Mouse (Mus musculus) kidney, adult 2 months (tissue): Measurements from ENCODE around the gene Sytl2. TPM values are rescaled to one million over a fixed set of nuclear protein-coding genes. Genes with fewer than 3 reads are reported as not detected.

Source experiments
- DNase-seq: peaks from one replicate; pipeline ENCODE4 v3.0.0; 2021
- H3K27ac ChIP-seq: fragments of 200-500 bp; 2 replicates; pipeline ENCODE4 v1.5.1; 2012; ENCODE audit warnings: low read depth, low read length, control low read depth, inconsistent platforms; ENCODE audit not compliant: insufficient read depth
- H3K27me3 ChIP-seq: fragments of 200-500 bp; replicated peaks from 2 replicates; pipeline ENCODE4 v1.6.1; 2012; ENCODE audit warnings: mild to moderate bottlenecking, moderate library complexity, low read length, inconsistent platforms; ENCODE audit not compliant: control insufficient read depth, insufficient read depth
- H3K36me3 ChIP-seq: fragments of 200-500 bp; 2 replicates; pipeline ENCODE4 v1.6.1; 2012; ENCODE audit warnings: mild to moderate bottlenecking, moderate library complexity, low read length, inconsistent platforms; ENCODE audit not compliant: control insufficient read depth, insufficient read depth
- H3K4me1 ChIP-seq: fragments of 200-500 bp; 2 replicates; pipeline ENCODE4 v1.6.1; 2011; ENCODE audit warnings: low read length; ENCODE audit not compliant: control insufficient read depth, insufficient read depth
- H3K4me3 ChIP-seq: fragments of 200-500 bp; 2 replicates; pipeline ENCODE4 v1.5.1; 2011; ENCODE audit warnings: mild to moderate bottlenecking, low read depth, low read length, control low read depth; ENCODE audit not compliant: insufficient read depth
- CTCF ChIP-seq: fragments of 200-500 bp; conservative IDR thresholded peaks from 2 replicates; pipeline ENCODE4 v1.5.1; 2011; ENCODE audit warnings: low read depth, mild to moderate bottlenecking, control low read depth, low read length, moderate library complexity, mixed read lengths; ENCODE audit not compliant: insufficient read depth, insufficient read length
- POLR2A ChIP-seq: fragments of 200-500 bp; IDR thresholded peaks from one replicate; pipeline ENCODE4 v1.6.1; 2011; ENCODE audit warnings: low read depth, low read length, control low read depth
- WGBS: fragments of 180-500 bp; shearing (Covaris S2); methylation state at CpG from one replicate; pipeline ENCODE4 v1.1.7; 2018; 5-methylcytosine and 5-hydroxymethylcytosine counted together
- polyA plus RNA-seq: library from polyadenylated mRNA; depleted of rRNA; stranded (reverse); fragments of >200 nt; gene quantifications from 2 replicates; pipeline ENCODE4 v1.2.3, GENCODE M21; 2012; rRNA removed

The Sytl2 gene
- 9.0 and 9.6 TPM in 2 replicates for polyA plus RNA-seq

DNA sequence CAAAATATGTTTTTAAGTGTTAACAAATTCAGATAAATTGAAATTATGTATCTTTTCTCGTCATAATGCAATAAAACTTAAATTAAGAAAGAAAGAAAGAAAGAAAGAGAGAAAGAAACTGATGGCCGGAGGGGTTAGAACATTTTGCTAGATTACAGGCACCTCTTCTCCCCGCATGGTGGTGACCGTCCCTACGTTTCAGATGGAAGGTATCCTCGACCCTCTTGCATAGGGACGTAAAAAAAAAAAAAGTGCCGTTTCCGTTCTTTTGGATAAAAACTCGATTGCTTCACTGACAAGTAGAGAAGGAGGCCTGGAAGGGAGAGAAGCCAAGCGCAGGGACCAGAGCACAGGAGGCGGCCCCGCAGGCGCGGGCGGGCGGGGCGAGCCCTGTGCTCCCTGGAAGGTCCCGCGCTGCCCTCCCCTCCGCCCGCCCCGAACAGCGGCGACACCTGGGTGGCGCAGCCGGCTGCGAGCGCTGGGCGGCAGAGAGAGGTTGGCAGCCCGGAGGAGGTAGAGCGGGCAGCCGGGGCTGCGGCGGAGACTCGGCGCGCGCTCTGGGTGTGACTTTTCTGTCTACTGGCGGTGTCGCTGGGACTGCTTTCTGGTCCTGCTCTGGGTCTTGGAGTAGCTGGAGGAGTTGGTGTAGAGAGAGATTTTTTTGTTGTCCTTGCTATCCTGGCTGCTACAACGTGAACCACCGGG, at the start of gene Sytl2:
Gene Sytl2, plus strand, starts transcription at position 311 of the 705 bp plus-strand sequence.
- DNase-seq: peak; percentile 78
- peak within 1 kb of the TSS; percentile 46 for H3K4me3 ChIP-seq
- H3K27me3 ChIP-seq: no peaks in the 10 kb centered on the region; the same call in 1 of the 2 replicates
- peaks cover 2% of the 10 kb centered on the region for H3K4me1 ChIP-seq
- H3K36me3 ChIP-seq: no peaks in the 10 kb centered on the region
- TF ChIP-seq POLR2A (no peak), CTCF (no peak)
- WGBS: 2% methylated on average over 42 of the region's 43 CpGs
- H3K27ac ChIP-seq: 0 out of 2 replicates have a peak within 1 kb of the TSS, but pooled peaks have one; percentile 11

DNA sequence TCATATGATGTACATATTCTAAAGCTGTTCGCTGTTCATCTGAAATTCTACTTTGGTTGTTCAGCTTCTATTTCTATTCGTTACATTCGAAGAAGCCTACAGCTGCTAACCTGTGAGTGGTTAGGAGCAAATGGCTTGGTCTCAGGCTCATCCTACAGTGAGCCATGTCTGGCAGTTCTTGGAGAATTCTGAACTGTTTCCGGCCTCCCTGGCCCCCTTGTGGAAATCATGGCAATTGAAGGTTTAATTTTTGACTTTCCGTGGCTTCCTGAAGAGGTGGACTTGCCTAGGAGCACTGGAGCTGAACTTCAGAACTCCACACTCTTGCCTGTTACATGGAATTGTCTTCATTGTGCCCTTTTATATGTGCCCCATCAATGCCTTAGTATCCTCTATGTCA, 49.1 kb upstream of the Sytl2 start:
- TF ChIP-seq POLR2A (no peak), CTCF (no peak; the same call in 1 of the 2 replicates)
- Histone ChIP-seq H3K4me3 (no peak overlapping the region), H3K27ac (no peak overlapping the region), H3K4me1 (no peaks in the 10 kb centered on the region), H3K36me3 (no peaks in the 10 kb centered on the region), H3K27me3 (no peaks in the 10 kb centered on the region)
- DNase-seq: peak; percentile 47
- 60% methylated on average over 5 of the region's 5 CpGs for WGBS

DNA sequence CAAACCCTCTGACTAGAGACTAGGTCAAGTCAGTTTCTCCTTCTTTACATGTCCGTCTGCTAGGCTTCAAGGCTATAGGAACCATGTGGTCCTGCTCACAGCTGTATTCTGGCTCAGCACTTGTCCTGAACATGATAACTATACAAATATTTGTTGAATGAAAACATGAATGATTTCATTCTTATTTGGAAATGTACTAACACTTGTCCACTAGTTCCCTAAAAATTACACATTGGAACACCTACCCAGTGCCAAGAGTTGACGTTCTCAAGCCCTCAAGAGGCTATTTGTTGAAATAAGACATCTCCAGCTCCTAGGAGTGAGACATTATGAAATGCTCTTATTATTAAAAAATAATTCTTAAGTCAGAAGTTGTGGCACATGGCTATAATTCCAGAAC, 43.4 kb upstream of the Sytl2 start:
- Histone ChIP-seq H3K4me1 (no peaks in the 10 kb centered on the region), H3K27me3 (no peaks in the 10 kb centered on the region), H3K36me3 (no peaks in the 10 kb centered on the region), H3K27ac (no peak overlapping the region), H3K4me3 (no peak overlapping the region)
- TF ChIP-seq POLR2A: no peak
- no peak for TF ChIP-seq CTCF
- no peak for DNase-seq
- WGBS: 95% methylated on average over 2 of the region's 2 CpGs

DNA sequence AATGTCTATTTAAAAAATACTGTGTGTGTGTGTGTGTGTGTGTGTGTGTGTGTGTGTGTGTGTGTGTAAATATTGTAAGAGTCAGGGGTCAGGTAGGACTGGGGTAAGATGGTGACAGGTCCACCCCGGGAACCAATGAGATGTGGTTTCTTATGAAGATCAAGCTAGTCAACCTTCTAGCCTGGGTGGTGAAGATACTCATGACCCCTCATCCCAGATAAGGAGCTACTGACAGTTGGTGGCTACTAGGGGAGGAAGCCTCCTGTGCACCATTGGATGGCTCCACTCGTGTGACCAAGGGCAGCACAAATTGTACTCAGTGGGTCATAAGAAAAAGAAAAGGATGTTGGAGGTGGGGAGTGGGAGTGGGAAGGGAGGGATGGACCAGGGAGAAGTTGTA, 42.2 kb upstream of the Sytl2 start:
- WGBS: 93% methylated on average over 2 of the region's 2 CpGs
- TF ChIP-seq POLR2A: no peak
- no peak for TF ChIP-seq CTCF
- Histone ChIP-seq H3K27ac (no peak overlapping the region), H3K27me3 (no peaks in the 10 kb centered on the region), H3K36me3 (no peaks in the 10 kb centered on the region), H3K4me1 (no peaks in the 10 kb centered on the region), H3K4me3 (no peak overlapping the region)
- DNase-seq: no peak

DNA sequence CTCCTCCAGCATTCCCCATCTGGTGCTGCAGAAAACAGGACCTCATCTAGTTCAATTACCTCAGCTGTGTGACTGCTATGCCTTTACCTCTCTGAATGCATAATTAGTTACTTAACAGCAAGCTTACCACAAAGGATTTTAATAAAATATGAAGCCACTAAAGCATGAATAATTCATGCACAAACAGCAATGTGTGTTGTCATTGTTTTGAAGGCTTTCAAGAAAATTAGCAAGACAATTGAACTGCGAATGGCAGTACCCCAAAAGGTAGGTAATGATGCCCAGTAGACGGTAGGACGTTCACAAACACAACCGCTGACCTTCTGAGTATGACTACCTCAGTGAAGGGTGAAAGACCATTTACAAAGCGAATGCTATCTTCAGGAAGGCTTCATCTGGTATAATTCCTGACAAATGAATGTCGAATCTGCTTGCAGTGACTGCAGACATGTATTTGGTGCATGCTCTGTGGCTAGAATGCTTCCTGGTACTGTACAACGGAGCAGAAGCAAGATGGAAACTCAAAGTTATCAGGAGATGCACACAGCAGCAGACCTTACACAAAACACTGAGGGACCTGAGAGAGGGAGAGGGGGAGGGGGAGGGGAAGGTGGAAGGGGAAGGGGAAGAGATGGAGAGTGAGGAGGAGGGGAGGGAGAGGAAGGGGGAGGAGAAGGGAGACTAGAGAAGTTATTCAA, 40.0 kb upstream of the Sytl2 start:
- WGBS: 45% methylated on average over 7 of the region's 7 CpGs
- TF ChIP-seq CTCF: no peak
- no peak for TF ChIP-seq POLR2A
- H3K4me3 ChIP-seq: no peak overlapping the region
- H3K36me3 ChIP-seq: no peaks in the 10 kb centered on the region
- H3K27me3 ChIP-seq: no peaks in the 10 kb centered on the region
- no peak for DNase-seq
- no peaks in the 10 kb centered on the region for H3K4me1 ChIP-seq
- H3K27ac ChIP-seq: no peak overlapping the region

DNA sequence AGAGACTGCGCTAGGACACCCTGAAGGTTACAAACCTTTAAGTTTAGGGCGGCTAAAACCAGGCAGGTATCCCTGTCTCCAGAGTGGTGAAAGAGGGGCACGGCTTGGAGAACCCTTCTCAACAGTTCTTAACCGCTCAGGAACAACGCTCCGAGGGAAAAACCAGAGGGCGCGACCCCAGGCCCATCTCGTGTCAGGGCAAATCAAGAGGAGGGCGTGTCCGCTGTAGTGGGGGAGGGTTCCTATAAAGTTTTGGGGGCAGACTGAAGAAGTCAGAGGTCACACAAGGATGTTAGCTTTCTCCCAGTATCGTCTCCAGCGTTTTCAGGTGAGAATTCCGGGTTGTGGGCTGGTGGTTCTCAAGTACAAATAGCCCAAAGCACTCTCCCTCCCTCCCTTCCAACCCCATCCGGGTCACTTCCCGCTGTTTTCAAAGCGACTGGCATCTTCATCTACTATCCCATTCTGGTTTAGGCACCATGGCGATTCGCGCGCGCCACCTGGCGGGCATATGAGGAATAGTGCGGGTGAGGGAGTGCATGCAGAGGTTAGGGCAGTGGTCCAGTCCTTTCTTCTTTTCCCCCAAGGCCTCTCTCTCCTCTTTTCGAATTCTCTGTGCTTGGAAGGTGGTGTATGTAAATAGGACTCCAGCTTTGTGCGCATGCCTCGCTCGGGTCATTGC, 36.6 kb upstream of the Sytl2 start, which contains the start of gene Ccdc83:
Gene Ccdc83, minus strand, starts transcription at position 489 of the 682 bp plus-strand sequence.
- no peak within 1 kb of the TSS for H3K27ac ChIP-seq
- TF ChIP-seq POLR2A (no peak), CTCF (peak; percentile 93)
- H3K4me1 ChIP-seq: no peaks in the 10 kb centered on the region
- no peaks in the 10 kb centered on the region for H3K36me3 ChIP-seq
- no peak within 1 kb of the TSS for H3K4me3 ChIP-seq
- DNase-seq: peak; percentile 85
- WGBS: 7% methylated on average over 28 of the region's 28 CpGs
- H3K27me3 ChIP-seq: no peaks in the 10 kb centered on the region

DNA sequence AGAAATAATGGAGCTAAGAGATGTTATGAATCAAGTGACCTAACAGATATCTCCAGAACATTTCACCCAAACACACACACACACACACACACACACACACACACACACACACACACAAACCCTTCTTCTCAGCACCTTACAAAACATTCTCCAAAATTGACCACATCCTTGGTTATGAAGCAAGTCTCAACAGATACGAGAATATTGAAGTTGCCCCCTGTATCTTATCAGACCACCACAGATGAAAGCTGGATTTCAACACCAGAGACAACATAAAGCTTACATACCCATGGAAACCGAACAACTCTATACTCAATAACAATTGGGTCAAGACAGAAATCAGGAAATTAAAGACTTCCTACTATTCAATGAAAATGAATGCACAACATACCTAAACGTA, 31.9 kb upstream of the Sytl2 start:
- no peaks in the 10 kb centered on the region for H3K4me1 ChIP-seq
- H3K36me3 ChIP-seq: no peaks in the 10 kb centered on the region
- DNase-seq: no peak
- H3K4me3 ChIP-seq: no peak overlapping the region
- WGBS: 77% methylated on average over 3 of the region's 3 CpGs
- no peak overlapping the region for H3K27ac ChIP-seq
- H3K27me3 ChIP-seq: no peaks in the 10 kb centered on the region
- no peak for TF ChIP-seq CTCF
- no peak for TF ChIP-seq POLR2A
